Mouse (Mus musculus) induced T-regulatory cell, adult 2 months (primary cell): ENCODE results near the gene Slc39a11.

Experiments
- DNase-seq: peaks from one replicate; pipeline ENCODE4 v3.0.0-alpha.2; 2012; ENCODE audit warnings: low read depth

The Slc39a11 gene

DNA sequence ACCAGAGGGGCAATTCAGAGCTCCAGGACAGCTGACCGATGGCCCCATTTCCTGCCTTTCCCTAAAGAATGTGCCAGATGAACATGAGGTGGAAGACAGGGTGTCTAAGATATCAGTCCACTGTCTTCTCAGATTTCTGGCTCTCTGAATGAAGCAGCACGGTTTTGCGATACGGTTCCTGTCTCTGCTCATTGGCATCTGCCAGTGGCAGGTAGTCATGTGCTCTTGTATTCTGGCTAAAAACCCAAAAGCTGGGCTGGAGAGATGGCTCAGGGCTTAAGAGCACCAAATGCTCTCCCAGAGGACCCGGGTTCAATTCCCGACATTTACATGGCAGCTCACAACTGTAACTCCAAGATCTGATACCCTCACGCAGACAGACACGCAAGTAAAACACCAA lies 108.8 kb downstream of the Slc39a11 start:
- no peak for DNase-seq

GRCm38 (mm10) chr11:113539502-113540209 lies 110.2 kb downstream of the Slc39a11 start:
- no peak for DNase-seq

DNA sequence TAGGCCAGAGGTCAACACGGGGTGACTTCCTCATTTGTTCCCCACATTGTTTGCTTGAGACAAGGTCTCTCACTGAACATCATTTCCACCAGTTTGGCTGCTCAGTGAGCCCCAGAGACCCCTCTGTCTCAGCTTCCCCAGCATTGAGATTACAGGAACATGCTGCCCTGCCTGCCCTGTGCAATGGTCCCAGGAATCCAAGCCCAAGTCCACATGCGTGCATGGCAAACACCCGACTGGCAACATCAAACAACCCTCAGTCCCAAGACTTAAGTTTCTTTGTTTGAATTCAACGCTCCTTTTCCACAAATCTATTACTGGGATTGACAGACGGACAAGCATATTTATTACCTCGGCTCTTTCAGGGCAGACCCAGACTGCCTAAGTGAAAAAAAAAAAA lies 110.8 kb downstream of the Slc39a11 start:
- DNase-seq: no peak

- DNase-seq: no peak
Measured at GRCm38 (mm10) chr11:113538406-113538917, 111.4 kb downstream of the Slc39a11 start.

GRCm38 (mm10) chr11:113537715-113538114 lies 112.2 kb downstream of the Slc39a11 start:
- DNase-seq: no peak

DNA sequence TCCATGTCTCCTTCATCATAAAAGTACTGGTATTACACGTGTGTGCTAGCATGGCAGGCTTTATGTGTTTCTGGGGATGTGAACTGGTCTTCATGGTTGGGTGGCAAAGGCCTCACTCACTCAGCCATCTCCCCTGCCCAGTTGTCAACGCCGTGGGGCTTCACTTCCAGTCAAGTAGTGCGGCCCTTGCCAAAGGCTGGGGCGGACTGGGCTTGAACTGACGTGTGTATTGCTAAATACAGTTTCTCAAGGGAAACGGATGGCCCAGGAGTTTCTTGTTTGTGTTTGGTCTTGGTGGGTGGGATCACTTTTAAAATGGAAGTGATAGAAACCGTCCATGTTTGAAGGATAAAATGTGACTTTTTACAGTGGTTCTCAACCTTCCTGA lies 112.7 kb downstream of the Slc39a11 start:
- no peak for DNase-seq

- peak; percentile 25 for DNase-seq
Measured at GRCm38 (mm10) chr11:113536308-113537198, 113.3 kb downstream of the Slc39a11 start.

- no peak for DNase-seq
Measured at GRCm38 (mm10) chr11:113534341-113534740, 115.5 kb downstream of the Slc39a11 start.

GRCm38 (mm10) chr11:113533931-113534330 lies 115.9 kb downstream of the Slc39a11 start:
- DNase-seq: no peak

GRCm38 (mm10) chr11:113528391-113528790 lies 121.5 kb downstream of the Slc39a11 start:
- DNase-seq: no peak

DNA sequence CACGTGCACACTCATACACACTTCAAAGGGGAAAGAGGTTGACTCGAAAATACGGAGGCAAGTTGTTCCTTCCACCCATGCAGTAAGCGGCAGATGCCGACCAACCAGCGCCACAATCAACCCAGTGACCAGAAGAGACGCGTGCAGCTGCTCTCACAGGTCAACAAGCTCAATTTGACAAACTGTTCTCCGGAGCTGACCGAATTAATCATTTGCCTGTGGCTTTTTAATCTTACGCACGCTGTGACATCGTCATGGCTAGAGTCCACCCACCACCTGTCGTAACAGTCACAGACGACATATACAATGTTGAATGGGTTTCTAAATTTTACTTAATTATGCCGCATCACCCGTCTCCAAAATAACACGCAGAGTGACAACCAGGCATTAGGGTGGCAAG lies 124.1 kb downstream of the Slc39a11 start:
- no peak for DNase-seq

GRCm38 (mm10) chr11:113522726-113523125 lies 127.2 kb downstream of the Slc39a11 start:
- DNase-seq: no peak

DNA sequence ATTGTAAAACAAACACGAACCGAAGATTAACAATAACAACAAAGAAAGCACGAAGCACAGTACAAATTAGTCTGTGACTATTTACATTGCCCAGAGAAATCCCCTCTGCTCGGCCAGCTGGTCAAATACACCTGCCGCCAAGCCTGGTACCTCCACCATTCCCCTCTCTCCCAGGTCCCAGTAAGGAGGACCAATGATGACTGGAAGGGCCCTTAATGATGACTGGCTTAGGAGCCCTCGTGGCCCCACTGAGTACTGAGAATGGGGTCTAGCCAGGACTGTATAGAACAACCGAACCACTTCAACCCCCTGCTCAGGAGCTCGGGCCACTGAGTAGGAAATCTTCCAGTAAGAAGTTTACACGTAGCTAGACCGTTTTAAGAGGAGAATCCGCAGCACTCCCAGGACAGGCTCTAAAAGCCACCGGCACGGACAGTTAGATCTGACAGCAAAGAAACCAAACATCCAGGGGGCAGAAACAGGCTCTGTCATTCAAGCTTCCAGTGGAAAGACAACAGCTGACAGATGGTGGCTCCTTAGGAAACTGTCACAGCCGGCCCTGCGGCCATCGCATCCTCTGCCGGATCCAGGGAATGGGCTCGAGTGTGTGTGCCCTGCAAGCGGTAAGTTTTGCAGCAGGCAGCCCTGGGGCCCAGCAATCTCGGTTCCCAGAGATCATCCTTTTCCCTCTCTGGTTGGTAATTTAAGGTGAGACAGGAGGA lies 128.2 kb downstream of the Slc39a11 start:
- no peak for DNase-seq

- no peak for DNase-seq
Measured at GRCm38 (mm10) chr11:113520851-113521461, 128.9 kb downstream of the Slc39a11 start.

- no peak for DNase-seq
Measured at GRCm38 (mm10) chr11:113520373-113520772, 129.5 kb downstream of the Slc39a11 start.

GRCm38 (mm10) chr11:113519973-113520372 lies 129.9 kb downstream of the Slc39a11 start:
- no peak for DNase-seq

DNA sequence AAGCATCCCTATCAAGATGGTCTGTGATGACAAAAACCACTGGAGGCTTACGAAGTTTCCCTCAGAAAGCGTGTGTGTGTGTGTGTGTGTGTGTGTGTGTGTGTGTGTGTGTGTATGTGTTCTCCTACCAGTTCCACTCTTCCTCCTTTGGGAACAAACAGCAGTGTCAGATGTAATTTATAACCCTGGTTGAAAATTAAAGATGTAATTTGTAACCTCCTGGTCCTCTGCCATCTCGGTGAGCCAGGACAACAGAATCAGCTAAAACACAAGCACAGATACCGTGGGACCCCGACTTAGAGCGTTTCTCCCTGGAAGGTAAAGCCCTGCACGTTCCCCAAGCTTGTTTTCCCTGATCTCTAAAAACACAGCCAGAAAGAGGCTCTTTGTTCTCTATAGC lies 131.7 kb downstream of the Slc39a11 start:
- DNase-seq: no peak

DNA sequence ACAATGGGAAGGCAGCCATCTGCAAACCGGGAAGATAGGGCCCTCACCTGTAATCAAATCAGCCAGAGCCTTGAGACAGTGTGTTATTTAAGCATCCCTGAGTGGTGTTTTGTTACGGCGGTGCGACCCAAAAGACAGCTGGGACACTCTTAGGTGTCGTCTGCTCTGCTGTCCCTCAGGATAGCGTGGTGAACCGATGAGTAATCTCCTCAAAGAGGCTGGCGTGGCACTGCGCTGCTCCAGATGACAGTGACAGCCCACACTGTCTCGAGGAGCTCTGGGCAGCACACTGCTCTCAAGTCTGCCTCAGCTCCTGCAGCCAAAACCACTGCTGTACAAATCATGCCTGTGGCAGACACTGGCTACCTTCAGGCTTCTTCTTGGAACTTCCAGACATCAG lies 133.7 kb downstream of the Slc39a11 start:
- DNase-seq: no peak

DNA sequence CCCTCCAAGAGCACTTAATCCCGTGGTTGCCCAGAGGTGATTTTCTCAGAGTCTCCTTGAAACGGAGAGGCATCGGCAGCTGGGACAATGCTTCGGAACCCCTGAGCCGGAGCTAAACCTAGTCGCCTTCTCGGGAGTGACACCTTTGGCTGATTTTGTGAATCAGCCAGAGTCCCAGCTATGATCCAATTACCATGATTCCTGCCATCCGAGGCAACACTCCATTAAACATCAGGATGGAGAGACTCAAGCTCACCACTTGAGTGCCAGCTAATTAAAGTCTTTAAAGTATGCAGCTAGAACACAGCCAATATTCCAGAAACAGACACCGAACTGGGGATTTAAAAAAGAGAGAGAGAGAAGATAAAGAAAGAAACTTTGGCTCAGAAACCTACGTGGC lies 136.9 kb downstream of the Slc39a11 start:
- DNase-seq: no peak

DNA sequence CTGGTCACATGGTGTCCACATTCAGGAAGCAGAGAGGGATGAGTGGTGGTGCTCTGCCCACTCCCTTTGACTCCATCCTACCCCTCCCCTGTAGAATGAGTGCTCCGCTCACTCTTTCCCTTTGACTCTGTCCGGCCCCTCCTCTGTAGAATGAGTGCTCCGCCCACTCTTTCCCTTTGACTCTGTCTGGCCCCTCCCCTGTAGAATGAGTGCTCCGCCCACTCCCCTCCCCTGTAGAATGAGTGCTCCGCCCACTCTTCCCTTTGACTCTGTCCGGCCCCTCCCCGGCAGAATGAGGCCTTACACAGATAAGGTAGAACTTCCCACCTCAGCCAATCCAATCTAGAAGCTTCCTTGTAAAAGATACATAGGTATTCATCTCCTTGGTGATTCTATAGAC lies 137.7 kb downstream of the Slc39a11 start:
- peak; percentile 20 for DNase-seq

DNA sequence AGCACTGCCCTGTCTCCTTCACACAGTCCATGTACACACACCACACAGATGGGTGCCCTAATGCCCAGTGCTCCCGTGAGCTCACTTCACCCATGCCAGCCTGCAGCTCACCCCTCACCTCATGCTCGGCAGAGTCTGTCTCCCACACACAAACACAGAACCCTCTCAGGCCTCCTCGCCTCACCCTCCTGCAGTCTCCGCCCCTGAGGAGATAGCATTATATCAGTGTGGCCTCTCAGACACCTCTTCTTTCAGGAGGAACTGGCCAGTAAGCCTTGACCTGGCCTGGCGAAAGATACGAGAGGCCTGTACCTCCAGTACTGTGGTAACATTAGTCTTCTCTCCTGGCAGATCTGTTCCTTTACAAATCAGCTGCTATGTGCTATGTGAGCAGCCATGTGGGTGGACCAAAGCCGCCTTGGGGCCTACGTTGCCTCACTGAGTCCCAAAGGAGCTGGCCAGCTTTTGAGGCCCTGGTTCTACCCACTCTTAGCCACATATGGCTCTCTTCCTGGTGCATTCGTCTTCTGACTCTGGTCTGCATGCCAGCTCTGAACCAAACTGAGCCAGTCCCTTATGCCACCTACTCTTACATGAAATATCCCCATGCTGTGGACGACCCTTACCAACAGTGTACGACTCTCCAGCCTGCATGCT lies 138.8 kb downstream of the Slc39a11 start:
- no peak for DNase-seq
